Mouse (Mus musculus) ES-E14 (cell line): ENCODE measurements around the gene Bckdk.

ENCODE experiments used
- CHD2 ChIP-seq: IDR thresholded peaks from 2 replicates; pipeline ENCODE4 v1.6.1; 2014; ENCODE audit warnings: mild to moderate bottlenecking, low read depth, low read length, inconsistent platforms
- HCFC1 ChIP-seq: IDR thresholded peaks from 2 replicates; pipeline ENCODE4 v1.6.1; 2012; ENCODE audit warnings: low read length, inconsistent platforms, borderline replicate concordance; ENCODE audit not compliant: insufficient read depth
- MAFK ChIP-seq: IDR thresholded peaks from 2 replicates; pipeline ENCODE4 v1.6.1; 2014; ENCODE audit warnings: mild to moderate bottlenecking, low read depth, low read length, inconsistent platforms; ENCODE audit not compliant: insufficient read depth
- ZC3H11A ChIP-seq: IDR thresholded peaks from 2 replicates; pipeline ENCODE4 v1.6.1; 2012; ENCODE audit warnings: low read depth, mild to moderate bottlenecking, inconsistent platforms, low read length, borderline replicate concordance
- ZNF384 ChIP-seq: IDR thresholded peaks from 2 replicates; pipeline ENCODE4 v1.6.1; 2012; ENCODE audit warnings: low read depth, low read length, inconsistent platforms

- TF ChIP-seq HCFC1 (peak; percentile 73; the same call in 1 of the 2 replicates), ZC3H11A (no peak), ZNF384 (no peak), CHD2 (no peak), MAFK (0 out of 2 replicates have a peak, but pooled peaks have one; percentile 29)
Measured at GRCm38 (mm10) chr7:127912190-127912871, 8.4 kb downstream of the Bckdk start, which contains the start of gene Kat8.
